Mouse (Mus musculus): Measurements from ENCODE around the gene Tapt1. TPM values are rescaled to one million over a fixed set of nuclear protein-coding genes. Genes with fewer than 3 reads are reported as not detected.
"Not testable (repeated sequence)": the region's sequence is repeated elsewhere in the genome, so short reads cannot be mapped to it uniquely, and the experiment has no call there.

Gene Tapt1
- polyA plus RNA-seq, 1 experiment from 2014 or later: 33.5 TPM

- 80% methylated on average over 2 of the region's 2 CpGs for WGBS
- Histone ChIP-seq H3K27me3 (no peaks in the 10 kb centered on the region), H3K4me3 (replicated peaks) (no peak overlapping the region), H3K36me3 (no peaks in the 10 kb centered on the region), H3K9me3 (replicated peaks) (no peaks in the 10 kb centered on the region), H3K9ac (no peak overlapping the region), H3K27ac (replicated peaks) (no peak overlapping the region), H3K4me1 (no peaks in the 10 kb centered on the region), H3K4me2 (replicated peaks) (no peak overlapping the region)
- no peak for ATAC-seq (ENCODE audit: insufficient number of reproducible peaks, low FRiP score, low TSS enrichment, low read depth)
Measured at GRCm38 (mm10) chr5:44159231-44159630, 67.2 kb downstream of the Tapt1 start.

DNA sequence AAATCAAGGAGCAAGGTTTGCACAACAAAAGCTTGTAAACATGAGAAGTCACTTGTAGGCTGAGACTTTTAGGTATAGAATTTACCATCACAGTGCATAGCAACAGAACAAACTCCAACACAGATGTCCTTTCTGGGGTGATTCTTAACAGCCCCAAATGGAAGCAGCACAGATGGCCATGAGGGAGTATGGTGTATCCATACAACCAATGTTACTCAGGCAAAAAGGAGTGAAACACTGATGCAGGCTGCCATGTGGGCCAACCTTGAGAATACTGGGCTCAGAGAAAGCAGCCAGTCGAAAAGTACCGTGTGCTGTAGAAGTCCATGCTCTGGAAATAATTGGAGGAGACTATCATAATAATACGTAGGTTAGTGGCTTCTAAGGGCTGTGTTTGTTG is 68.0 kb downstream of the Tapt1 start:
- ATAC-seq (ENCODE audit: insufficient number of reproducible peaks, low FRiP score, low TSS enrichment, low read depth): no peak
- Histone ChIP-seq H3K9me3 (replicated peaks) (no peaks in the 10 kb centered on the region), H3K4me1 (no peaks in the 10 kb centered on the region), H3K27ac (replicated peaks) (no peak overlapping the region), H3K36me3 (no peaks in the 10 kb centered on the region), H3K4me3 (replicated peaks) (no peak overlapping the region), H3K4me2 (replicated peaks) (no peak overlapping the region), H3K9ac (no peak overlapping the region), H3K27me3 (no peaks in the 10 kb centered on the region)
- 81% methylated on average over 3 of the region's 3 CpGs for WGBS

- H3K4me3 ChIP-seq (replicated peaks): no peak overlapping the region
- ATAC-seq (ENCODE audit: insufficient number of reproducible peaks, low FRiP score, low TSS enrichment, low read depth): no peak
Measured at GRCm38 (mm10) chr5:44157760-44158159, 68.7 kb downstream of the Tapt1 start.

GRCm38 (mm10) chr5:44153050-44153449 is 73.4 kb downstream of the Tapt1 start:
- no peak for ATAC-seq (ENCODE audit: insufficient number of reproducible peaks, low FRiP score, low TSS enrichment, low read depth)
- Histone ChIP-seq H3K27ac (replicated peaks) (no peak overlapping the region), H3K9me3 (replicated peaks) (0 out of 2 replicates have a peak, but pooled peaks cover 3% of the 10 kb centered on the region)

More at GRCm38 (mm10) chr5:44157760-44158159, 68.7 kb downstream of the Tapt1 start:
- Histone ChIP-seq H3K27me3 (no peaks in the 10 kb centered on the region), H3K36me3 (no peaks in the 10 kb centered on the region), H3K9me3 (replicated peaks) (no peaks in the 10 kb centered on the region), H3K4me2 (replicated peaks) (no peak overlapping the region), H3K9ac (no peak overlapping the region), H3K4me1 (no peaks in the 10 kb centered on the region), H3K27ac (replicated peaks) (no peak overlapping the region)
- WGBS: 85% methylated on average over 6 of the region's 6 CpGs

DNA sequence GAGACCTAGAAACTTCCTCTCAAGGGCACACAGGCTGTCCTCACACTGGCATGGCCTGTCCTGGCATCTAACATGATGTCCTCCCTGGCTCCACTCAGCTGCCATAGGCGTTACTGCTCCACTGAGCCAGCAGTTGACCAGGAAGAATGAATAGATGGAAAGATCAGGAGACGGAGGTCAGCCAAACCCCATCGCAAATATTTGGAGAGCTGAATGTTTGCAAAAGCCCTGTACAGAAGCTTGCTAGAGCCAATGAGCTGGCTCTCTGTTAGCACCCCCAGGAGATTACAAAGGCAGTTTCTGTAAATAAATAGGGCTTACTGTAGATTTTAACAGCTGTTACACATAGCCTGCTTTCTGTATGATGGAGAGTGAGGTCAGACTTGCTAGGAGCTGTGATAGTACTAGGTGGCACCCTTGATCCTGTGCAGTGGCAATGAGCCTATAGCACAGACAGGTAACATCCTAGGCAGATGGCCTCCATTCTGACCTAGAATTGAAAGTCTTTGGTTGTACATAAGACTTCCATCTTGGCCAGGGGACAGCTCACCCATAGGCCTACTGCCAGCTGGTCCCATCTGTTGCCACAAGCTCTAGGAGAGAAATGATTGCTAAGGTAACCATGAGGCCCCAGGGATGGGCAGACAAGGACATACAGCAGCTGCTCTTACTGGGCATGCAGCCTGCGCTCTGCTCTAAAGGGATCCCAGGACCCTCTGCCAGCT is 74.9 kb downstream of the Tapt1 start:
- ATAC-seq (ENCODE audit: insufficient number of reproducible peaks, low FRiP score, low TSS enrichment, low read depth): peak; percentile 59; the same call in 1 of the 2 replicates
- no peak overlapping the region for H3K9ac ChIP-seq
- 74% methylated on average over 4 of the region's 4 CpGs for WGBS
- no peak overlapping the region for H3K27ac ChIP-seq (replicated peaks)
- H3K4me3 ChIP-seq (replicated peaks): no peak overlapping the region
- 0 out of 2 replicates have a peak, but pooled peaks cover 3% of the 10 kb centered on the region for H3K9me3 ChIP-seq (replicated peaks)
- no peaks in the 10 kb centered on the region for H3K4me1 ChIP-seq
- H3K27me3 ChIP-seq: no peaks in the 10 kb centered on the region
- H3K4me2 ChIP-seq (replicated peaks): no peak overlapping the region
- no peaks in the 10 kb centered on the region for H3K36me3 ChIP-seq

More at GRCm38 (mm10) chr5:44153050-44153449, 73.4 kb downstream of the Tapt1 start:
- 66% methylated on average over 1 of the region's 1 CpGs for WGBS
- H3K4me1 ChIP-seq: no peaks in the 10 kb centered on the region
- H3K27me3 ChIP-seq: no peaks in the 10 kb centered on the region
- H3K36me3 ChIP-seq: no peaks in the 10 kb centered on the region
- no peak overlapping the region for H3K4me2 ChIP-seq (replicated peaks)
- no peak overlapping the region for H3K9ac ChIP-seq
- no peak overlapping the region for H3K4me3 ChIP-seq (replicated peaks)

DNA sequence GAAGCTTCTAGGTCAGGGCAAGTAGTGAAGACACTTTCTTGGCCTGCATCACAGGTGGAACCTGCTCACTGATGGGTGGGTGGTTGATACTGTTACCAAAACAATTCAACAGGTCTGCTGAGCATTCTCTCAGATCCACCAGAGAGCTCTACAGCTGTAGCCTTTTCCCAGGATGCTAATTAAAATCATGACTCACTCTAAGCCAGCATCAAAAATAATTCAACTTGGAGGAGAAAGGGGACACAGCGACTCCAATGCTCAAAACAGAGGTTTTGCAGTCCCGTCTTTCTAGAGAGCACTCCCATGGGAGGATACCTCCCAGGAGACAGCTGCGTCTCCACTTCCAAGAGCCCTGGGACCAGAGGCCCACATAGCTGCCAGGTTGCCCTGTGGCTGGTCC is 78.7 kb downstream of the Tapt1 start:
- Histone ChIP-seq H3K36me3 (no peaks in the 10 kb centered on the region), H3K27me3 (no peaks in the 10 kb centered on the region), H3K9ac (no peak overlapping the region), H3K9me3 (replicated peaks) (0 out of 2 replicates have a peak, but pooled peaks cover 3% of the 10 kb centered on the region), H3K4me2 (replicated peaks) (no peak overlapping the region), H3K4me3 (replicated peaks) (no peak overlapping the region), H3K4me1 (no peaks in the 10 kb centered on the region), H3K27ac (replicated peaks) (no peak overlapping the region)
- whole genome bisulfite sequencing: 69% methylated on average over 3 of the region's 3 CpGs
- ATAC-seq (ENCODE audit: insufficient number of reproducible peaks, low FRiP score, low TSS enrichment, low read depth): no peak

- Histone ChIP-seq H3K4me2 (replicated peaks) (no peak overlapping the region), H3K27me3 (no peaks in the 10 kb centered on the region), H3K4me1 (no peaks in the 10 kb centered on the region), H3K9me3 (replicated peaks) (0 out of 2 replicates have a peak, but pooled peaks cover 3% of the 10 kb centered on the region), H3K9ac (no peak overlapping the region), H3K36me3 (no peaks in the 10 kb centered on the region), H3K4me3 (replicated peaks) (no peak overlapping the region), H3K27ac (replicated peaks) (no peak overlapping the region)
- no peak for ATAC-seq (ENCODE audit: insufficient number of reproducible peaks, low FRiP score, low TSS enrichment, low read depth)
- WGBS: 78% methylated on average over 6 of the region's 6 CpGs
Measured at GRCm38 (mm10) chr5:44146437-44147332, 79.7 kb downstream of the Tapt1 start.

GRCm38 (mm10) chr5:44143467-44144235 is 82.8 kb downstream of the Tapt1 start:
- H3K27me3 ChIP-seq: no peaks in the 10 kb centered on the region
- H3K4me3 ChIP-seq (replicated peaks): no peak overlapping the region
- H3K9ac ChIP-seq: no peak overlapping the region
- H3K36me3 ChIP-seq: no peaks in the 10 kb centered on the region
- H3K4me1 ChIP-seq: no peaks in the 10 kb centered on the region
- WGBS: 35% methylated on average over 8 of the region's 8 CpGs
- H3K4me2 ChIP-seq (replicated peaks): no peak overlapping the region
- 0 out of 2 replicates have a peak, but pooled peaks have one; percentile 24 for ATAC-seq (ENCODE audit: insufficient number of reproducible peaks, low FRiP score, low TSS enrichment, low read depth)
- no peaks in the 10 kb centered on the region for H3K9me3 ChIP-seq (replicated peaks)
- H3K27ac ChIP-seq (replicated peaks): no peak overlapping the region

GRCm38 (mm10) chr5:44127487-44127886 is 98.9 kb downstream of the Tapt1 start:
- no peaks in the 10 kb centered on the region for H3K9me3 ChIP-seq (replicated peaks)
- ATAC-seq (ENCODE audit: insufficient number of reproducible peaks, low FRiP score, low TSS enrichment, low read depth): no peak
- H3K27me3 ChIP-seq: no peaks in the 10 kb centered on the region
- no peaks in the 10 kb centered on the region for H3K4me1 ChIP-seq
- no peaks in the 10 kb centered on the region for H3K36me3 ChIP-seq
- H3K4me3 ChIP-seq (replicated peaks): no peak overlapping the region
- 82% methylated on average over 4 of the region's 4 CpGs for WGBS
- no peak overlapping the region for H3K4me2 ChIP-seq (replicated peaks)
- no peak overlapping the region for H3K9ac ChIP-seq
- H3K27ac ChIP-seq (replicated peaks): no peak overlapping the region

DNA sequence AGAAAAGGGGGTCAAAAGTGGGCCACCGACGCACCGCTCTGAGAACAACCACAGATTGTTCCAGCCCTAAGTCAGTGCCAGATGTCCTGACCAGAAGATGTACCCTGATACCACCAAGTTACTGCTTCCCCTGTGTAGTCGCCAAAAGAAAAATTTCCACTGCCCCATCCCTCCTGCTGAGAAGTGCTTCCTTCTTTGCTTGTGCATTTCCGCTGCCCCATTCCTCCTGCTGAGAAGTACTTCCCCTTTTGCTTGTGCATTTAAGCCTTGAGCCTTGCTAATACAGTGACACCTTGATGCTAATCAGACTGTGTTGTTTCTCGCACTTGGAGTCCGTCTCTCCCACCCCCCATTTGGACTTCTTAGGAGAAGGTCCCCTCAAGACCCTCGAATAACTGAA is 99.9 kb downstream of the Tapt1 start:
- not testable (repeated sequence) for H3K27me3 ChIP-seq; H3K9ac ChIP-seq; H3K27ac ChIP-seq (replicated peaks); H3K4me1 ChIP-seq; H3K4me2 ChIP-seq (replicated peaks); ATAC-seq (ENCODE audit: insufficient number of reproducible peaks, low FRiP score, low TSS enrichment, low read depth); H3K9me3 ChIP-seq (replicated peaks); H3K36me3 ChIP-seq; H3K4me3 ChIP-seq (replicated peaks)
- WGBS: 92% methylated on average over 8 of the region's 8 CpGs
